Mouse (Mus musculus) urinary bladder, adult 18-20 months (tissue): ENCODE measurements around the gene Tnr.

ENCODE experiments used
- DNase-seq, 2 experiments: peaks; one replicate each; pipeline ENCODE4 v3.0.0; 2022; ENCODE audit warnings: low spot score in 2 of 2, mixed read lengths in 2 of 2

Gene Tnr

GRCm38 (mm10) chr1:159565129-159565528 lies 41.6 kb downstream of the Tnr start:
- no peak for DNase-seq

- DNase-seq = no peak
These were observed 42.5 kb downstream of the Tnr start for GRCm38 (mm10) chr1:159566046-159566445.

GRCm38 (mm10) chr1:159567171-159567570 lies 43.6 kb downstream of the Tnr start:
- no peak for DNase-seq

GRCm38 (mm10) chr1:159570270-159570669 lies 46.7 kb downstream of the Tnr start:
- no peak for DNase-seq

GRCm38 (mm10) chr1:159570831-159571230 lies 47.3 kb downstream of the Tnr start:
- DNase-seq = no peak

GRCm38 (mm10) chr1:159571951-159572350 lies 48.4 kb downstream of the Tnr start:
- DNase-seq = no peak

- no peak for DNase-seq
These were observed 49.5 kb downstream of the Tnr start for GRCm38 (mm10) chr1:159573116-159573515.

- DNase-seq = no peak
These were observed 51.1 kb downstream of the Tnr start for GRCm38 (mm10) chr1:159574661-159575060.

- DNase-seq = no peak
These were observed 52.7 kb downstream of the Tnr start for GRCm38 (mm10) chr1:159576246-159576645.

GRCm38 (mm10) chr1:159578391-159578790 lies 54.8 kb downstream of the Tnr start:
- no peak for DNase-seq

GRCm38 (mm10) chr1:159580335-159580921 lies 56.9 kb downstream of the Tnr start:
- DNase-seq = no peak

- DNase-seq = no peak
These were observed 60.3 kb downstream of the Tnr start for GRCm38 (mm10) chr1:159583877-159584276.

- no peak for DNase-seq
These were observed 65.2 kb downstream of the Tnr start for GRCm38 (mm10) chr1:159588741-159589140.

GRCm38 (mm10) chr1:159594099-159595058 lies 70.8 kb downstream of the Tnr start:
- DNase-seq = no peak

GRCm38 (mm10) chr1:159595729-159596128 lies 72.2 kb downstream of the Tnr start:
- no peak for DNase-seq

GRCm38 (mm10) chr1:159596640-159597039 lies 73.1 kb downstream of the Tnr start:
- DNase-seq = no peak

GRCm38 (mm10) chr1:159613561-159613960 lies 90.0 kb downstream of the Tnr start:
- DNase-seq = no peak

- no peak for DNase-seq
These were observed 90.6 kb downstream of the Tnr start for GRCm38 (mm10) chr1:159614062-159614601.

GRCm38 (mm10) chr1:159614644-159615431 lies 91.3 kb downstream of the Tnr start:
- no peak for DNase-seq

- DNase-seq = no peak
These were observed 92.1 kb downstream of the Tnr start for GRCm38 (mm10) chr1:159615686-159616085.

GRCm38 (mm10) chr1:159619205-159619604 lies 95.6 kb downstream of the Tnr start:
- no peak for DNase-seq

- DNase-seq = no peak
These were observed 97.8 kb downstream of the Tnr start for GRCm38 (mm10) chr1:159621321-159621720.
